In the genomic region with DNA sequence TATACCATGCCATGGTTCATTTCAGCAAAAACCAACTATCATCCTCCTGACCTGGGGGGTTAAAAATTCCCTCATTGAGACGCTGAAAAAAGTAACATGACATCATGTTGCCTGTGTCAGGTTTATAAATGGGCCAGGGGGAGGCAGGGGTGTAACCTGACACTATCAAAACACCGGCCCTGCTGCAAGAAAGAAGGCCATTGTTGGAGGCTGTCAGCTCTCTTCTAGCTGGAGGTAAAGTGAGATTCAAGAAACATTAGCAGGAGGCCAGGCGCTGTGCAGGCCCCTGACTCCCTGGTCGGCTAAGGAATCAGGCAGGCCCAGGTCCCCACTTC, we compare ENCODE assay signal across 11 mouse cellular contexts. TPM values are rescaled to one million over a fixed set of nuclear protein-coding genes. Genes with fewer than 3 reads are reported as not detected.
DNase-seq lines count a peak whose midpoint lies in the region; ATAC-seq and TF ChIP-seq lines count a peak whose summit lies in the region.
"Had no signal": no experiment of that assay in that cellular context is flagged by ENCODE, and none has a peak within 500 bp of the region (broad histone marks: within the 10 kb centered on the region; RNA-seq: fewer than 3 reads in every experiment).

No protein-coding gene starts in this region.

- ATAC-seq in heart, embryonic 15.5 days (replicated peaks; ENCODE audit: insufficient number of reproducible peaks, insufficient read depth, low FRiP score, low read depth) = peak; percentile 83

- H3K36me3 ChIP-seq in heart, embryonic 15.5 days = no peaks in the 10 kb centered on the region
- H3K36me3 ChIP-seq: neural tube, embryonic 13.5 days had no signal

- H3K4me2 ChIP-seq in heart, embryonic 15.5 days = peak overlapping the region; percentile 37
- H3K4me2 ChIP-seq: neural tube, embryonic 13.5 days had no signal

- H3K27ac ChIP-seq in layer of hippocampus, adult 2 months = peak overlapping the region; percentile 83
- peak overlapping the region; percentile 90 for H3K27ac ChIP-seq in heart, embryonic 15.5 days

- intact Hi-C loops in left cerebral cortex, postnatal 14 days (cut with DNase I) = no loop called here

- H3K4me1 ChIP-seq in heart, embryonic 15.5 days (replicated peaks) = peaks cover 78% of the 10 kb centered on the region

- DNase-seq in layer of hippocampus, adult 2 months (ENCODE audit: low spot score in 2 of 2) = no peak
- DNase-seq in layer of hippocampus, adult 8-10 months (ENCODE audit: low spot score in 2 of 2) = no peak
- peak; percentile 71 for DNase-seq in embryo, embryonic 11.5 days (ENCODE audit: low read depth, low spot score)
- peak; percentile 86 for DNase-seq in mesoderm, embryonic 11.5 days (ENCODE audit: low read depth, low spot score)
- no peak for DNase-seq in yolk sac, embryonic 10.5 days (ENCODE audit: low spot score)
- DNase-seq in left cerebral cortex, postnatal 14 days (ENCODE audit: low spot score in 2 of 2) = no peak
- no peak for DNase-seq in frontal cortex, adult 2 months (ENCODE audit: extremely low spot score in 1 of 2, low spot score in 1 of 2)
- DNase-seq: gastrocnemius, postnatal 36 days had no signal

- H3K4me3 ChIP-seq in layer of hippocampus, adult 2 months = no peak overlapping the region
- no peak overlapping the region for H3K4me3 ChIP-seq in heart, embryonic 15.5 days
- H3K4me3 ChIP-seq: neural tube, embryonic 13.5 days had no signal

- 0 out of 2 replicates have a peak overlapping the region, but pooled peaks have one; percentile 29 for H3K9ac ChIP-seq in heart, embryonic 15.5 days
- H3K9ac ChIP-seq: neural tube, embryonic 13.5 days had no signal

- no peaks in the 10 kb centered on the region for H3K9me3 ChIP-seq in heart, embryonic 15.5 days (replicated peaks)
- H3K9me3 ChIP-seq: neural tube, embryonic 13.5 days had no signal

- no peaks in the 10 kb centered on the region for H3K27me3 ChIP-seq in heart, embryonic 15.5 days
- H3K27me3 ChIP-seq: neural tube, embryonic 13.5 days had no signal

- 7% methylated on average over 4 of the region's 4 CpGs for WGBS in heart, embryonic 15.5 days

- no peak for TF ChIP-seq CTCF in layer of hippocampus, adult 2 months (conservative IDR thresholded peaks at IDR 0.05)

RNA-seq across cellular contexts. Expression of a gene that starts 49.3 kb away (rescaled TPM):
- 100 to 1,000 TPM; 120 to 123 TPM for total RNA-seq in layer of hippocampus, adult 2 months (2021)
- total RNA-seq in layer of hippocampus, adult 8-10 months (2022) = 100 to 1,000 TPM; 117 to 134 (median 122) TPM
- 21.6 and 22.1 TPM in 2 replicates for polyA plus RNA-seq in heart, embryonic 15.5 days (2015; fragmentation: Nextera tagmentation; extraction: Ambion mirVana)
- 100 to 1,000 TPM; 130 to 145 TPM for total RNA-seq in left cerebral cortex, postnatal 14 days (2021)
- polyA plus RNA-seq in frontal cortex, adult 2 months (2012; rRNA removed) = 125 and 130 TPM in 2 replicates
- total RNA-seq: MEL had no signal

Comparison
In these comparisons a context has a peak if more than half of its experiments do, and no peak if none do; other contexts are left out.
1. DNase-seq: peak in embryo, embryonic 11.5 days (single experiment) and mesoderm, embryonic 11.5 days (single experiment); none in layer of hippocampus, adult 2 months (0 of 2), layer of hippocampus, adult 8-10 months (0 of 2), yolk sac, embryonic 10.5 days (single experiment), left cerebral cortex, postnatal 14 days (0 of 2) and frontal cortex, adult 2 months (0 of 2).